Mouse (Mus musculus) spleen, adult 2 months (tissue): Measurements from ENCODE around the gene Mink1. TPM values are rescaled to one million over a fixed set of nuclear protein-coding genes. Genes with fewer than 3 reads are reported as not detected.
"Not testable (repeated sequence)": the region's sequence is repeated elsewhere in the genome, so short reads cannot be mapped to it uniquely, and the experiment has no call there.

Experiments
- DNase-seq, 2 experiments: peaks; one replicate each; pipeline versions ENCODE4 v3.0.0 to v3.0.0-alpha.2; 2012 to 2021; ENCODE audit warnings: low spot score in 2 of 2, low read depth in 1 of 2
- H3K27ac ChIP-seq: fragments of 200-500 bp; 2 replicates; pipeline ENCODE4 v1.5.1; 2012; ENCODE audit warnings: low read length, inconsistent platforms; ENCODE audit not compliant: insufficient read depth
- H3K27me3 ChIP-seq: fragments of 200-500 bp; 2 replicates; pipeline ENCODE4 v1.6.1; 2012; ENCODE audit warnings: mild to moderate bottlenecking, moderate library complexity, low read length, inconsistent platforms; ENCODE audit not compliant: control insufficient read depth, insufficient read depth
- H3K36me3 ChIP-seq: fragments of 200-500 bp; 2 replicates; pipeline ENCODE4 v1.6.1; 2012; ENCODE audit warnings: mild to moderate bottlenecking, low read length, inconsistent platforms; ENCODE audit not compliant: control insufficient read depth, insufficient read depth
- H3K4me1 ChIP-seq: fragments of 200-500 bp; 2 replicates; pipeline ENCODE4 v1.6.1; 2011; ENCODE audit warnings: inconsistent platforms; ENCODE audit not compliant: control insufficient read depth, insufficient read depth, insufficient read length
- H3K4me3 ChIP-seq: fragments of 200-500 bp; 2 replicates; pipeline ENCODE4 v1.5.1; 2011; ENCODE audit warnings: mild to moderate bottlenecking, inconsistent platforms; ENCODE audit not compliant: insufficient read depth, insufficient read length; ENCODE audit errors: extremely low read depth
- CTCF ChIP-seq: fragments of 200-500 bp; IDR thresholded peaks from 2 replicates; pipeline ENCODE4 v1.5.1; 2011; ENCODE audit warnings: mild to moderate bottlenecking, inconsistent platforms; ENCODE audit not compliant: insufficient read depth, insufficient read length, insufficient replicate concordance; ENCODE audit errors: extremely low read depth
- POLR2A ChIP-seq: fragments of 200-500 bp; IDR thresholded peaks from 2 replicates; pipeline ENCODE4 v1.6.1; 2011; ENCODE audit warnings: low read depth, low read length, inconsistent platforms
- WGBS: fragments of 180-500 bp; shearing (Covaris S2); methylation state at CpG from one replicate; pipeline ENCODE4 v1.1.7; 2018; 5-methylcytosine and 5-hydroxymethylcytosine counted together
- polyA plus RNA-seq: library from polyadenylated mRNA; depleted of rRNA; stranded (reverse); fragments of >200 nt; gene quantifications from 2 replicates; pipeline ENCODE4 v1.2.3, GENCODE M21; 2012; rRNA removed

Gene Mink1
- polyA plus RNA-seq = 74.8 and 91.9 TPM in 2 replicates

DNA sequence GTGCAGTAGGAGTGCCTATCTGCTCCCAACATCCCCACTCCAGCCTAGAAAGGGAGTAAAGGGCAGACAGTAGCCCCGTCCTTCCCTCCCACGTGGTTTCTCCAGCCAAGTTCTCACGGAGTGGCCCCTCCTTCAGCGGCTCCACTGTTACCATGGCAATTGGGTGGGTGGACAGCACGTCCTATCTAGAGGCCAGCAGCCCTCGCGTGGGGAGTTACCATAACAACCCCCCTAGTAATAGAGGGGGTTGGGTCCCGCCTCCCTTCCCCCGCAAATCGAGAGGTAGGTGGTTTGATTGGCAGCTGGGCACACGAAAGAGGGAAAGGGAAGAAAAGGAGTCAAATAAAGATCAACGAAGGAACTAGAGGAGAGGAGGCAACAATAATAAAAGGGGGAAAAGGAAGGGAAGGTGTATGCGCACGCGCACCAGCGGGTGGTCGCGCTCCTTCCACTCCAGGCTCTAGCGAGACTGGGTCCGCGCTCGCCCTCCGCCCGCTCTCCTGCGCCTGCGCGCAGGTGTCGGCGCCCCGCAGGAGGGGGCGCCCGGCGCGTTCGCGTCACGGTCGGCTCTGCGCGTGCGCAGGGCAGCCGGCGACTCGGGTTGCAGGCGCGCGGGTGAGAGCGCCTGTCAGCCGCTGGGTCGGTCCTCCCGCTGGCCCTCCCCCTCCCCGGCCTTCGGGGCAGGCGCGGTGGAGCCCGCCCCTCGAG lies at the start of gene Mink1:
Gene Mink1 (plus strand): TSS at position 595 of the 708 bp plus-strand sequence.
- TF ChIP-seq POLR2A (peak; percentile 44; the same call in 1 of the 2 replicates), CTCF (no peak)
- H3K27ac ChIP-seq = peak within 1 kb of the TSS; percentile 56
- DNase-seq = peak; percentile 64 to 83
- no peaks in the 10 kb centered on the region for H3K27me3 ChIP-seq
- H3K36me3 ChIP-seq = no peaks in the 10 kb centered on the region
- WGBS = under 1% methylated on average over 53 of the region's 57 CpGs
- H3K4me1 ChIP-seq = peaks cover 15% of the 10 kb centered on the region; the same call in 1 of the 2 replicates
- peak within 1 kb of the TSS; percentile 95 for H3K4me3 ChIP-seq

DNA sequence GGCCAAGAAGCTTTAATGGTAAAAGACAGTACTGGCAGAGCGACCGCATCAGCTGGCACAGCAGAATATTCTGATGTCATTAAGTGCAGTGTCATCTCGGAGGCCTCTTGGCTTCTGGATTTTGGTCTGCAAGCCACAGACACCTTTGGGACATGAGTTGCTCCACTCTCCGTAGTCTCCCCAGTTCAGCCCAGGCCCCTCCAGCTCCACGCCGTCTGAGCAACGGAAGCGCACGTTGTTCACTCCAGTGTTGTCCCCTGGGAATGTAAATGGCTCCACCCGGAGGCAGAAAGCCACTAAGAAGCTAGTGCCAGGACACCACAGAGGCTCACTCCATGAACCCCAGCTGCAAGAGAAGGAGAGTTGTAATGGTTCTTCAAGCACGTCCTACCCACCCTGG lies 49.2 kb upstream of the Mink1 start:
- H3K4me1 ChIP-seq = no peaks in the 10 kb centered on the region
- no peak overlapping the region for H3K4me3 ChIP-seq
- H3K27me3 ChIP-seq = no peaks in the 10 kb centered on the region
- WGBS = 53% methylated on average over 11 of the region's 11 CpGs
- no peaks in the 10 kb centered on the region for H3K36me3 ChIP-seq
- no peak overlapping the region for H3K27ac ChIP-seq
- TF ChIP-seq CTCF (no peak), POLR2A (no peak)
- DNase-seq = no peak

DNA sequence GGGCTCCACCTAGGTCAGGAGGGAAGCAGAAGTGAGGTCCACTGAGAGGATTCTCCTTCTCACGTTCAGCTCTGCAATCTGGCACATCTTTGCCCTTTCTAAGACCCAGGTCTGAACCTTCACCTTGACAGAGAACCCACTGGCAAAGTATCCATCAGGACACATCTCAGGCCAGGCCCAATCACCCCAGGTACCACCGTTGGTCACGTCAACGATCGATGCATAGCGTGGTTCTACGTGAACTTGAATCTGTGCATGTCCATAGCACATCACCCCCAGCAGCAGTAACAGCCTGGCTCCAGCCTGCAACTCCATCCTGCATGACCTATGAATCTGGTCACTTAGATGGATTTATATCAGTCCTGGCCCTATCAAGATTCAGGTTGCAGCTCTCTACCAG lies 48.4 kb upstream of the Mink1 start, which contains the start of gene Vmo1:
Gene Vmo1 (minus strand): TSS at position 329 of the 400 bp plus-strand sequence.
- H3K27me3 ChIP-seq = no peaks in the 10 kb centered on the region
- no peak within 1 kb of the TSS for H3K27ac ChIP-seq
- H3K36me3 ChIP-seq = no peaks in the 10 kb centered on the region
- TF ChIP-seq POLR2A = no peak
- no peak for TF ChIP-seq CTCF
- H3K4me1 ChIP-seq = no peaks in the 10 kb centered on the region
- DNase-seq = no peak
- H3K4me3 ChIP-seq = no peak within 1 kb of the TSS
- WGBS = 88% methylated on average over 7 of the region's 7 CpGs

DNA sequence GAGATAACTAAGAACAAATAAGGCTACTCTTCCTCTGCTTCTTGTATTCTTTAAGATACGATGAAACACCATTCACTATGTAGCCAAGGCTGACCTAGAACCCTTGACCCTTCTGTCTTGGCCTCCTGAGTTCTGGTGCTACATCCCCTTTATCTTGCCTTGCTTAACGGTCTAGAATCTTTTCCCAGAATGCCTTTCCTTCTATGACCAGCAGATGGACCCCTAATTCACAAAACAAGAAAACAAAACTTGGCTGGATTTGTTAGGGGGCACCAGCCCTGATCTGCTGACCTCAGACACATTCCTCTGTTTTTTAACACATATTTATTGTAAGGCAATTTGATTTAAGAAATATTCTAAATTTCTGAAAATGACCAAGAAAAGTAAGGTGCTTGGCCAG lies 46.3 kb upstream of the Mink1 start:
- no peak overlapping the region for H3K27ac ChIP-seq
- 40% methylated on average over 2 of the region's 2 CpGs for WGBS

GRCm38 (mm10) chr11:70518436-70518835 lies 44.2 kb upstream of the Mink1 start:
- H3K27ac ChIP-seq = no peak overlapping the region
- H3K36me3 ChIP-seq = no peaks in the 10 kb centered on the region
- DNase-seq = no peak
- 77% methylated on average over 1 of the region's 1 CpGs for WGBS
- H3K4me1 ChIP-seq = no peaks in the 10 kb centered on the region
- H3K4me3 ChIP-seq = no peak overlapping the region
- no peaks in the 10 kb centered on the region for H3K27me3 ChIP-seq
- no peak for TF ChIP-seq POLR2A
- TF ChIP-seq CTCF = no peak

More for the DNA sequence above, 46.3 kb upstream of the Mink1 start:
- no peaks in the 10 kb centered on the region for H3K4me1 ChIP-seq
- 0 out of 2 replicates have a peak, but pooled peaks have one; percentile 14 for TF ChIP-seq CTCF
- TF ChIP-seq POLR2A = no peak
- H3K4me3 ChIP-seq = no peak overlapping the region
- DNase-seq = peak in 1 of 2 experiments; percentile 38
- H3K27me3 ChIP-seq = no peaks in the 10 kb centered on the region
- no peaks in the 10 kb centered on the region for H3K36me3 ChIP-seq

DNA sequence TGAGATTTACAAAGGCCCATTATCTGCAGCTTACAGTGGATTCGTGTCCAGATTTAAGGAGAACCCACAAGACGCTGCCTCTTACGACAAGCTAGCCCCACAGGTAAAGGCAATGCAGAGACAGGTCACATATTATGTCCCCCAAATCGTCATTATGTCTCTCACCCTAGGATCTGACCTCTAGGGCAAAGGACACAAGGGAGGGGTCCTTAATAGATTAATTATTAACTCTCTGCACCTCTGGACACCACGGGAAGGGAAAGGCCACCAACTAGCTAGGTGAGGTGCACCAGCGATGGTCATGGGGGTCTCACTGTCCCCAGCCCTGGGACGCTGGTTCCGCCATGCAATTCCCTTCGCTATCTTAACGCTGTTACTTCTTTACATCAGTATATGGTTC lies 43.8 kb upstream of the Mink1 start, which contains the start of gene Gltpd2:
Gene Gltpd2 (plus strand): TSS at position 274 of the 400 bp plus-strand sequence.
- WGBS = 89% methylated on average over 10 of the region's 10 CpGs
- H3K27ac ChIP-seq = no peak within 1 kb of the TSS
- no peaks in the 10 kb centered on the region for H3K27me3 ChIP-seq

GRCm38 (mm10) chr11:70520178-70520769 lies 42.4 kb upstream of the Mink1 start:
- WGBS = 82% methylated on average over 41 of the region's 41 CpGs
- Histone ChIP-seq H3K27me3 (no peaks in the 10 kb centered on the region), H3K4me3 (no peak overlapping the region), H3K36me3 (no peaks in the 10 kb centered on the region), H3K4me1 (no peaks in the 10 kb centered on the region), H3K27ac (0 out of 2 replicates have a peak overlapping the region, but pooled peaks have one; percentile 17)
- no peak for DNase-seq
- TF ChIP-seq CTCF = no peak
- TF ChIP-seq POLR2A = no peak

More for the DNA sequence above, 43.8 kb upstream of the Mink1 start, which contains the start of gene Gltpd2:
- no peak for DNase-seq
- Histone ChIP-seq H3K4me3 (no peak within 1 kb of the TSS), H3K4me1 (no peaks in the 10 kb centered on the region), H3K36me3 (no peaks in the 10 kb centered on the region)
- TF ChIP-seq POLR2A (no peak), CTCF (no peak)

- peaks cover 17% of the 10 kb centered on the region for H3K36me3 ChIP-seq
- 93% methylated on average over 8 of the region's 8 CpGs for WGBS
- not testable (repeated sequence) for H3K4me3 ChIP-seq, DNase-seq, H3K27me3 ChIP-seq, H3K27ac ChIP-seq, H3K4me1 ChIP-seq
Measured at GRCm38 (mm10) chr11:70523306-70523989, 39.2 kb upstream of the Mink1 start.
